Mouse (Mus musculus) yolk sac, embryonic 10.5 days (tissue): ENCODE measurements around the gene Tsen34.

Experiments used
- DNase-seq: peaks from one replicate; pipeline ENCODE4 v3.0.0-alpha.2; 2017; ENCODE audit warnings: low spot score

Gene Tsen34

DNA sequence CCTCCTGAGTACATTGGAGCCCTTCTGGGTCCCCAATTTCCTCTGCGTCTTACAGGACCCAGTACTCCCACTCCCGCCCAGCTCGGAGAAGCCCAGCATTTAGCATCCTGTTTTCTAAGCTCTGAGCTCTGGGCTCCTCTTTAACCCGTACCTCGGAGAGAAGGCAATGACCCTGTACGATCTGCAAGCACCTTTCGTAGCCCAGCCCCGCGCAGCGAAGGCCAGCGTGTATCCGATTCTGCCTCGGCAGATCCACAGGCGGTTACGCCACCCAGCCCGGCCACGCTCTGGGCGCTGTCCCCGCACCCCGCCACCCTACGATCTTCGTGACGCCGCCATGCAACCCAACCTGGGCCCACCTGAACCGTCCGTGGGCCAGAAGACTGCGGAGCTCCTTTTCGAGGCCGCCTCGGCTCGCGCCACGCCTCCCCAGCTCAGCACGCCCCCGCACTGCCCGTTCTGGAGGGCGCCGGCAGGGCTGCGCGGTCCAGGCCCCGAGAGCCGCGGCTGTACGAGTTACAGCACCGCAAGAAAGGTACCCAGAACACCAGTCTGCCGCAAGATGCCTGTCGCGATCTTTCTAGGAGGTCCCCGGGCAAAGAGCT, at the start of gene Tsen34:
Gene Tsen34, plus strand, starts transcription at position 482 of the 605 bp plus-strand sequence.
- DNase-seq = no peak

DNA sequence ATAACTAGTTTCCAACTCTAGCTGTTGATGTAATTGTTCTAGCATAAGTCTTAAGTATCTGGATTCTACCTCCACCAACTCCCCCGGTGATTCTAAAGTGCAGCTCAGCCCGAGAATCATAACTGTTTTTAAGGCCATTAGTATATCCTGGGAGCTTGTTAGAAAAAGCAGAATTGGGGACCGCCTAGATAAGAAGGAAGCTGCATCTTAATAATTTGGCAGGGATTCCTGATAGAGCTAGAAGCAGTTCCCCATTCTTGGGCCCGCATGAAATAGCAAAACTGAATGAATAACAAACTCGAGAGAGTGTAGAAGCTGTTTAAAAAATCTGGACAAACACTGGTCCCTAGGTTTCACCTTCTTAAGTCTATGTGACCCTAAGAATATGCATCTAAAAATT, 49.3 kb upstream of the Tsen34 start:
- no peak for DNase-seq

DNA sequence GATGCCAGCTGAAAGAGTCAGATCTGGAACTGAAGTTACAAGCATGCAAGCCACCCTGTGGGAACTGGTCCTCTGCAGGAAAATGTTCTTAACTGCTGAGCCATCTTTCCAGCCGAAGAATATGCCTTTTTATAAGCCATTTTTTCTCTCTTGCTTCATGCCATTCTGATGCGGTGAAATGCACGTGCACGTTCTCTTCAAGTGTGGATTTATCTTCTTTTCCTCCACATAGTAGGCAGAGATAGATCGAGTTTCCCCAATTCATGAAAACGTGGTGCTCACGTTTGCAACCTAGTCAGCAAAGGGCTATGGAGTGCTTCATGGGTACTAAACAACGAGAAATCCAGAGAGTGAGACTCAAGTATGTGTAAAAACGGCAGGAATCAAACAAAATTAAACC, 48.8 kb upstream of the Tsen34 start:
- DNase-seq = no peak

DNA sequence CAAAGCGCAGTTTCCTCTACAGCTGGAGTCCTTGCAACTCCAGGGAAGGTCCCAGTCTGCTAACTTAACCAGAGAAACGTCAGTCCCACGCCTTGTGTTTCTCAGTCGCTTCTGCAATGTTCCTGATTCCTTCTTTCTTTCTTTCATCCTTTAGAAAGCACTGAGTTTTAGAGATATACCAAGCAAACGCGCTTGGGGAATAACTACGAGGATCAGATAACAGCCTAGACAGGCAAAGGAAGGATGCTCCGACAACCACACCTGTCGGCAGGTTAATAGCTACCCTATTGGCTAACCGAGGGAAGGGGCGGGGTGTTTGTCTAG, 48.4 kb upstream of the Tsen34 start:
- no peak for DNase-seq

DNA sequence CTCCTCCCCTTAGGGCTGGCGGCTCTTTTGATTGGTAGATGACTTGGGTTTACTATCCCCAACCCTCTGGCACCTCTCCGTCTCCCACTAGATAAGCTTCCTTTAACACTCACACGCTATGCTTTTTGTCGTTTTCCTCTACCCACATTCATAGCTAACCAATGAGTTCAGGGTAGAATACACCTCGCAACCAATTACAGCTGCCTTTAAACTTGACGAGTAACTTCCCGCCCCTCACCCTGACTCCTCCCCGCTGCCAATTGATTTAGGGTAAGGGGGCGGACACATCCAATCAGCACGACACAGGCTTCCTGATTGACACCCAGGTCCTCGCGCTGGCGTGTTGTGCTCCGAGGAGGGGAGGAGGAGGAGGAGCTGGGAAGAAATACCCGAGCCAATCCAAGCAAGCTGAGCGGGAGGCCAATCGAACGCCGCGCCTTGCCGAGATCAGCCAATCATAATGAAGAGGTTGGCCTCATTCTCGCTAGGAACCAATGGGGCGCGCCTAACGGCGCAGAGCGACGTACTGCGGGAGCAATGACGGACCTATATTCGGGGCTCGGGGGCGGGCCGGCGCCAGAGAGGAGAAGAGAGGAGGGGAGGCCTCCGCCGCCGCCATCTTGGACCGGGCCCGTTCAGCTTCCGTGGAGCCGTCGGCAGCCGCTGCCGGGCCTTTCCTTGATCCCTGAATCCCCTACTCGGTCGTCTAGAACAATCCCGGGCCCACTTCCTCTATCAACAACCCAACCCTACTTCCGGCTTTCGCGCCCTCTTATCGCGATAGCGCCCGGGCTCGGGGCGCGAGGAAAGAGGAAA, 47.8 kb upstream of the Tsen34 start, which contains the start of gene Cnot3:
Gene Cnot3, plus strand, starts transcription at position 597 of the 816 bp plus-strand sequence.
- DNase-seq = peak; percentile 100

DNA sequence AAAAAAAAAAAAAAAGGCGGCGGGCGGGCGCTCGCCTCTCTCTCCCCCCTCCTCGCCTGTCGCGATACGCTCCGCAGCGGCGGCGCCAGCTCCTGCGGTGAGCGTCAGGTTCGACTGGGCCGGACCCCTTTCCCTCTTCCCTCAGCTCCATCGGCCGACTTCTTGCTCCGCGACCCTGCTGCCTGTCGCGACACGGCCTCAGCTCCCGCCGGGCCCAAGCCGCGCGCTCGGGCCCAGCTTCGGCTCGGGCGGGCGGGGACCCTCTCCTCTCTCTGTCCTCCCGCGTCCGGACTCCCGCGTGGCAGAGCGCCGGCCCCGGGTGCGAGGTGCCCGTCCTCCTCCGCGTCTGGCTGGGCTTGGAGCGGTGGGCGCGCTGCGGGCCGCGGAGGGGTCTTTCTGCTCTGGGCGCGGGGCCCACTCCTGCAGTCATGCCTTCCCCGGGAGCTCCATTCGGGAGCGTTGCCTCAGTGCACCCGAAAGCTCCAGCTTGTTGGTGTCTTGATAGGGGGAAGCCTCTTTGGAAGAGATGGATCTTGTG, 47.1 kb upstream of the Tsen34 start:
- no peak for DNase-seq

DNA sequence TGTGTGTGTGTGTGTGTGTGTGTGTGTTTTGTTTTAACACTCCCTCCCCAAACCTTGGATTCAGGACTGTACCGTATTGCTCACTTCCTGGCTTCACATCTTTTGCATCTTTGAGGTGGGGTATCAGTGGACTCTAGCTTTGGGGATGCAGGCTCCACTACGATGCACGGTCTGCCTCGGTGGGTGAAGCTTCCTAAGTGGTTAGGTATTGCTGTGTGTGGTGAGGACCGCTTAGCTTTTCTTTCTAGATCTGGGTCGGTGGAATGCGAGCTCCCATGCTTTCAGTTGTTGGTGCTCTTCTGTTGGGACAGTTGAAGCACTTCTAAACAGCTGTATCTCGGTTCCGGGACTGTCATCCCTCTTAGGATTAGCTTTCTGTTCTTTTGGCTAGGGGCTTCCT, 46.5 kb upstream of the Tsen34 start:
- no peak for DNase-seq

DNA sequence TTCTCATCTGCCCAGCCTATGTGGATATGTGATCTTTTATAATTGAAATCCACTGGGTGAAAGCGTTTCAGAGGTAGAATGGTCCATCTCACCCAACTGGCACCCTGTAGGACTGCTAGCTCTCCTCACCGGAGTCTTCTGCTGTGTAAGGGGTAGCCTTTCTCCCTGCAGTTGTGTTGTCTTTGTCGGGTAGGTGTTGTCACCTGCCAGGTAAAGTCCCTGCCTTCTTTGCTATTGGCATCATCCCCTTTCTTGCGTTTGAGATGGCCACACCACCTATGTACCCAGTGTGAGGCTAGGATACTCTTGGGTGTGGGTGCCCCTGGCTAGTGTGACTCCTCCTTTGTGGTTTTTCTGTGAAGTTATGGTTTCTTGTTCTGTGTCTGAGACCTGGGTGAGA, 46.0 kb upstream of the Tsen34 start:
- no peak for DNase-seq

DNA sequence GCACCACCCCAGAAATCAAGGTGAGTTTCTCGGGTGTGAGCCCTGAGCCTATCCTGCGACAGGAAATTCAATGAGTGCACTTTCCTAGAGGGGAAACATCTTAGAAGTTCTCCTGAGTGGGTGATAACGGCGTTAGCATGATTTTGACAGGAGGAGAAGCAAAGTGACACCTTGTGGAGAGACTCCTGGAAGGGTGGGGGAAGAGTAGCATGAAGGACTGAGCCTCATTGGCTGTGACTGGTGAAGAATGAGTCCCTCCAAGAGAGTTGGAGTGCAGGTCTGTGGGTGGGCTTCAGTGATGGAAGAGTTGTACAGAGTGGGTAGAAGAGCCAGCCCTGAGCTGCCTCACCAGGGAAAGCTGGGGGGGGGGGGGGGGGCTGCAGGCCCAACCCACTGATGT, 35.7 kb upstream of the Tsen34 start:
- DNase-seq = no peak

DNA sequence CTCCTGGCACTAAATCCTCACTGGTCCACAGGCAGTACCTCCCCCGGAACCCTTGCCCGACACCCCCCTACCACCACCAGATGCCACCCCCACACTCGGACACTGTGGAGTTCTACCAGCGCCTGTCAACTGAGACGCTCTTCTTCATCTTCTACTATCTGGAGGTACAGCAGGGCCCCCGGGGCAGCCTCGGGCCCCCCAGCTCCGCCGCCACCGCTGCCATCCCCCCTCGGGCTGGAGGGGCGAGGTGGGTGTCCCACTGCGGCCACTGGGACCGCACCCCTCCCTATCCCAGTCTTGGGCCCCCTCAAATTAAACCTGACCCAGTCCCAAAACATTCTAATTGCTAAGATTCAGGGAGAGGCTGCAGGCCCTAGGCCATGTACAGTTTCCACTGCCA, 34.1 kb upstream of the Tsen34 start:
- DNase-seq = no peak

DNA sequence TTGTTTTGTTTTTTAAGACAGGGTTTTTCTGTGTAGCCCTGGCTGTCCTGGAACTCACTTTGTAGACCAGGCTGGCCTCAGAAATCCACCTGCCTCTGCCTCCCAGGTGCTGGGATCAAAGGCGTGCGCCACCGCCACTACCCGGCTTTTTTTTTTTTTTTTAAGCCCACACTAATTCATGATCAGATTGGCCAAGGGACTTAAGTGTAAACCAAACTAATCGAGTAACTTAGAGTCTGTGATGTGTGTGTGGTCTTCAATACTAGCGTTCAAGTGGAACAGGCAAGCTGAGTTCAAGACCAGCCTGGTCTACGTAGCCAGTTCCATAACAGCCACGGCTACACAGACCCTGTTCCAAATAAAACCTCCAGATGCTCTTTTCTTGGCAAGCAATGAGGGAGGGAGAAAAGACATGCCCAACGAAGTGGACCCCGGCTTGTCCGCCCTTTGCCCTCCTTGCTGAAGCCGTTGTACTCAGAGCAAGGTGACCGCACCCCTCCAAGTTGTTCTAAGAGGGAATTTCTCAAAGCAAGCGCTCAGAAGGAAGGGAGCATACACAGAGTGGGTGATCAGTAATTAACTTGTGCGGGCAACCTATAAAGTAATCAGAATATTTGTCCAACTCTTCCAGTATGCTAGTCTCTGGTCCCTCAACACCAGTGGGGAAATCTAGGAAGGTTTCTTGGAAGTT, 28.0 kb upstream of the Tsen34 start:
- DNase-seq = peak; percentile 63

DNA sequence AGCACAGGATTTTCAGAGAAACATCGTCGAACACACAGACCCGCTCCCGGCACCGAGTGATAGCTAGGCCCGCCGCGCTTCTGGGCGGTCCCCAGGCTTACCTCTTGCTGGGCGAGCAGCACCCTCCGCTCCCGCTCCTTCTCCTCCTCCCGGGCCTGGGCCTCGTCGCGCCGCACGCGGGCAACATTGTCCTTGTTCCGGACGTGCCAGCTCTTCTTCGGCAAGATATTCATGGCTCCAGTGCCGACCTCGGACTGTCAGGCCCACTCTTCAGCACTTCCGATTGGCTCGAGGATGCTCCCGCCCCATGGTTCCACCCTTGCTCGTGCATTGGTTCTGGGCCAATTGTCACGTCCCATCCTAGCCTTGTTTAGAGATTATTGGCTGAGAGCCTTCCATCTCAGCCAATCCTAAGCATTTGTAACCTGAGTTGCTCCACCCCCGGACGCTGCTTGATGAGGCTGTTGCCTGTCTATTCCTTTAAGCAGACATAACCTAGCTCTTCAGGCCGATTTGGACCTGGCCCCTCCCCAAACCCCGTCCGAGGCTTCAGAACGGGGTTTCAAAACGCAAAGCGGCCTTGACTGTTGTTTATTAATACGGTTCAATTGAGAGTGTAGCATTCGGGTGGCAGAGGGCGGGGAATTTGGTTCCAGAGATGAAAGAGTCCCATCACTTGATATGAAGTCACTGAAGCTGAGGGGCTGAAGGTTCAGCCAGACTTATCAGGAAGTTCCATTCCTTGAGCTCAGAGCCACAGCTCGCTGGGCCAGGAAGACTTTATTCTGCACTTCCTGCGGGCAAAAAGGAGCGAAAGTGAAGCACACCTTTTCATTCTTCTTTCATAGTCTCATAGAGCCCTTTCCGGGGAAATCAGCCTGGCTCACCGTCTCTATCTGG, 27.2 kb upstream of the Tsen34 start, which contains the start of gene Leng1:
Gene Leng1, minus strand, starts transcription at position 626 of the 900 bp plus-strand sequence.
- peak; percentile 95 for DNase-seq

DNA sequence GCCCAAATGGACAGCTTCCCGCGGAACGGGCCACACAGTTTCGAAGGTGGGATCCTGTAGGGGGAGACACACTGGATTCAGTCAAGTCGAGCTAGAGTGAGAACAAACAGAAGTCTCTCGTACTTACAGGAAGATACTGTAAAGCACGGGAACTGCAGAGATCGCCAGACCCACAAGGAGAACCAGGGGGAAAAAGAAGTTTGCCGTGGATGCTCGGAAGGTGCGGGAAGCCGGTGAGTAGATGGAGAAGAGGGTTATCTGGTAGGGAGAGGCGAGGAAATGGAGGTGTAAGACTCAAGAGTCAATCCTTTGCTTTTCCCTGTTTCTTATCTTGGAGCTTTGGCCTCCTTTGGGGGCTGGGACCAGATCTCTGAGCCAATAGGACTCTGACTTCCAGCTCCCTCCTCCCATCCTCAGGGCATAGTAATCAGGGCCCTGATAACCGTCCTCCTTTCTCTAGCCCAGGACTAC, 25.7 kb upstream of the Tsen34 start:
- peak; percentile 63 for DNase-seq

DNA sequence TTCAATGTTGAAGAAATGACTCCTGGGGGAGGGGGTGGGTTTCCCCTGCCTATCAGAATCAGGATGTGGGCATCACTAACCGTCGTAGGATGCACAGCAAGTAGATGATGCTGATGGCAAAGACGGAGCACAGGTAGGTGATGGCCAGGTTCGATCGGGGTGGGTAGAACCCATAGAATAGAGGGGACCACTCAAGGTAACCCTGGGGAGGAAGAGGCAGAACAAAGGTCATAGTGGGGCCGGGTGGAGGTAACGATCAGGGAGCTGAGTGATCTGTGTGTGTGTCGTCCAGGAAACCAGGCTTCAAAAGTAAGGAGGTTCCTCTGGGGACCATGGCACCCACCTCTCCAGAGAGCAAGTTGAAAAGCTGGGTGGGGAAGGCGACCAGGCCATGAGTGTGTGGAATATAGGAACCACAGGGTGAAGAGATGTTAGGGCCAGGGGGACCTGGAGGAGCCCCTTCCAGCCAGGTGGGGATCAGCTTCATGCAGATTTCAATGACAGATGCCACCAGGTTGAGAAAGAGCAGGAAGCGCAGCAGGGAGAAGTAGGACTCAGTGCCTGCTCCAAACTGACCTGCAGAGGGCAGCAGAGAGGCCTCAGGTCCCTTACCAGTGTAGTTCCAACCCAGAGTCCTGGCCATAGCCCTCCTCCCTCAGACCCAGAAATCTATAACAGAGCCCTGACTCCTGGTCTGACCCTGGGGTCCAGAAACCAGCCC, 18.0 kb upstream of the Tsen34 start:
- DNase-seq = peak; percentile 55

DNA sequence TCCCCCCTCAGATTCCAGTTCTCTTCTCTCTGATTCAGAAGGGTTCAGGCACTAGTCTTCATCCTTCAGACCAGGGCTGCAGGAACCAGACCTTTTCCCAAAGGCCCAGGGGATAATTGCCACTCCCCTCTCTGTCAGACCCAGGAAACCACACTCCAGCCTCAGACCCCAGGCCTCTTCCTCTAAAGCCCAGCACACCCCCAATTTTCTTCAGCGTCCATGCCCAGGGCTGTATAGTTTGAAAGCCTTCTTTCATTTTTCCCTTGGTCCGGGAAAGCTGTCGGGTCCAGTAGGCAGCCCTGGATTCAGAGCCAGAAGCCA, 17.5 kb upstream of the Tsen34 start:
- no peak for DNase-seq

DNA sequence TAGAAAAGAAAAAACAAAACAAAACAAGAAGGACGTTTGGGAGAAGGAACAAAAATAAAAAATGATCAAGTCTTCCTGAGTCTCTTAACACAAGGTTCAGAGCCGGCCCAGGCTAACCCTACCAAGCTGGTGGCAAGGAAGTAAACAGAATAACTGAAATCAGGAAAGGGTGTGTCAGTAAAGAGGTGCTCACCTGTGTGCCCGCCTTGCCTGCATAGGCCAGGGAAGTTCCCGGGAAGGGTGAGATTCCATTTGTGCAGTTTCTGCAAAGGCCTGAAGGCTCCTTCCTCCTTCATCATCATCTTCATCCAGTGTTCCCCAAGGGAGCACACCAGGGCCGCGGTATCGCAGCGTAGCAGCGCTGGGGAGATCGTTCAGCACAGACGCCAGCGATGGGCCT, 16.3 kb upstream of the Tsen34 start:
- DNase-seq = no peak

DNA sequence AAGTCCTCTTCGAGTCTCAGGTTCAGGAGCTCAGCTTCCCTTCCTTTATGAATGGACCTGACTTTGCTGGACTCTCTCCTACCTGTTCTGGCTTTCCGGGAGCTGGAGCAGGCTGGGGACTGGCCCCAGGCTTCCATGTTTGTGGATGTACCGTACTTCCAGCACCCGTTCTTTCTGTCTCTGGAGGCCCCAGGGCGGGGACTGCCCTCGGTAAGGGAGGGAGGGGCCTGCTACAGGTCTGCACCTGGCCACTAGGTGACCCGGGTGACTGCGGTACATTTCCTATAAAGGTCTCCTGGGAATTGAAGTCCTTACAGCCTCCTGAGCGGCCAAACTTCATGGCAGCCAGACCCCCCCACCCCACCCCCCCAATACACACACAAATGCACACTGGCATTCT, 15.3 kb upstream of the Tsen34 start, which contains the start of gene Tmc4:
Gene Tmc4, minus strand, starts transcription at position 212 of the 400 bp plus-strand sequence.
- peak; percentile 57 for DNase-seq

DNA sequence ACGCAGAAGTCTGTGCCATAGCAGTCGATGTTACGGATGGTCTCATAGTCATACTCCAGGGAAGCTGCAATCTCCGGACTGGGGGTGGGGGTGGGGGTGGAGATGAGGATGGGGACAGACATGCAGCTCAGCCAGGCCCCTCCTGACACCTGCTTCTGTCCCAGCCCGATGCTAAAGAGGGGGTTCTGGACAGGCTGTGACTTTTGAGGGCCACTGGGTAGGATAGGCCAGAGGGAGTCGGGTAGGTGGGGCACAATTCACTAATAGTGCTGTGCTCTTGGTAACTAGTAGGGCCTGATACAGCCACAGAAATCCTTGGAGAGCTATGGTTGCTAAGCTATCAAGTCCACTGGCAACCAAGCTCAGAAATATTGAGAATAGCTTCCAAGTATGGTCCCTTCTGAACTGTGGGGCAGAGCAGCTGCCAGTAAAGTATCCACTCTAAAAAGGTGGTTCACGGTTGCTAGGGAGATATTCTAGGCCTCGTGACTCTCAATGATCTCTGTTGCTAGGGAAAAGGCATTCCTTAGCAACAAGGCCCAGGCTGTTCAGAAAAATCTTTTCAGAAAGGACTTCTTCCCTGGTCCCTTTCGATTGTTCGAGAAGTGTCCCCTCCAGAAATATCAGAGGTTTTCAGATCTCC, 8.6 kb upstream of the Tsen34 start:
- DNase-seq = no peak

DNA sequence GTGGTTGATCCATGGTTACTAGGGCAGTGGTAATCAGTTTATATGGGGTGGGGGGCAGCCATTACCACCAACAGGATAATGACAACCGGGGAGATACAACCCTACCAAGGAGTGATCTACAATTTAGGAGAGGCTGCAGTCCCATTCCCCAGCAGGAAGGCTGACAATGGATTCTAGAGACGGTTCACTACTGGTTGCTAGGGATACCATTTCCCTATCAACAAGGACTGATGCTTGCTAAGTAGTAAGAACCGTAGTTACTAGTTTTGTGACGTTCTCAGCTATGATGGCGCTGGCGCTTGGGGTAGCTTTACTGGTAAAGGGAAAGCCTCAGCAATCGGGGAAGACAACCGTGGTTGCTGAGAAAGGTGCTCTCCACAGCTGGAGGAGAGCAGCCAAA, 8.0 kb upstream of the Tsen34 start:
- no peak for DNase-seq

DNA sequence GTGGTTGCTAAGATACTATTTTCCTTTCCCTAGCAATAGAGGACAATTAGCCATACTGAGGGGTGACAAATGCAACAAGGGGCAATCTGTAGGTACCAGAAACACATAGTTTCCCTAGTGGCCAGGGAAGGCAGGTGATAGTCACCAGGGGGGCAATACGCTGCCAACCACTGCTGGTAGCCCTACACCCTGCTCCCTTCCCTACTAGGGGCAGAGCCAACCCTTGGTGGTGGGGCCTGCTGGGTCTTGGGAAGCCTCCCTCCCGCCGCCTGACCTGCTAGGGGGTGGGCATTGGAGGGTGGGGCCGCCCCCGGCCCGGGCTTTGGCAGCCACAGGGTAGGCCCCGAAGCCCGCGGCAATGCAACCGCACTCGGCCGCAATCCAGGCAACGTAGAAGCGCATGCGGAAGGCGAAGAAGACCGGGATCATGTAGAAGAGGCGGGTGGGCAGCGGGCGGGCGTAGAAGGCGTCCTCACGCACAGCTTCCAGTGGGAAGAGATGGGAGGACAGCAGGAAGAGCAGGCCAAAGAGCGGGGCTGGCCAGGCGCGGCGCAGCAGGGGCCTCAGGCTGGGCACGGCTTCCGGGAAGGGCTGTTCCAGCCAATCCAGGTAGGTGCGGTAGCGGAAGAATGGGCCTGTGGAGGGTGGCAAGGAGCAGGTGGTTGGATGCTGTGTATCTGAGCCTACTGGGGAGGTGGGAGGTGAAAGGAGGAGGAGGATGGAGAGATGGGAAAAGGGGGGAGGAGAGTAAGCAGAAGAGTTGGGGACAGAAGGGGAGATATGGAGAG, 7.1 kb upstream of the Tsen34 start:
- DNase-seq = no peak
